Mouse (Mus musculus): ENCODE measurements around the gene E2f3. TPM values are rescaled to one million over a fixed set of nuclear protein-coding genes. Genes with fewer than 3 reads are reported as not detected.

E2f3 gene
- polyA plus RNA-seq, 1 experiment from 2014 or later = 11.5 TPM

Other genes starting within 250 kb of the E2f3 start
- 29.4 and 29.5 TPM in 2 replicates for gene Cdkal1, start 130.4 kb downstream of the E2f3 start, polyA plus RNA-seq (2015; fragmentation: Nextera tagmentation; extraction: Ambion mirVana)
- 3.6 and 3.8 TPM in 2 replicates for gene Mboat1, start 150.4 kb upstream of the E2f3 start, polyA plus RNA-seq (2015; fragmentation: Nextera tagmentation; extraction: Ambion mirVana)

Measured in forebrain, embryonic 13.5 days (tissue).